Mouse (Mus musculus): Measurements from ENCODE around the gene Macf1.

DNA sequence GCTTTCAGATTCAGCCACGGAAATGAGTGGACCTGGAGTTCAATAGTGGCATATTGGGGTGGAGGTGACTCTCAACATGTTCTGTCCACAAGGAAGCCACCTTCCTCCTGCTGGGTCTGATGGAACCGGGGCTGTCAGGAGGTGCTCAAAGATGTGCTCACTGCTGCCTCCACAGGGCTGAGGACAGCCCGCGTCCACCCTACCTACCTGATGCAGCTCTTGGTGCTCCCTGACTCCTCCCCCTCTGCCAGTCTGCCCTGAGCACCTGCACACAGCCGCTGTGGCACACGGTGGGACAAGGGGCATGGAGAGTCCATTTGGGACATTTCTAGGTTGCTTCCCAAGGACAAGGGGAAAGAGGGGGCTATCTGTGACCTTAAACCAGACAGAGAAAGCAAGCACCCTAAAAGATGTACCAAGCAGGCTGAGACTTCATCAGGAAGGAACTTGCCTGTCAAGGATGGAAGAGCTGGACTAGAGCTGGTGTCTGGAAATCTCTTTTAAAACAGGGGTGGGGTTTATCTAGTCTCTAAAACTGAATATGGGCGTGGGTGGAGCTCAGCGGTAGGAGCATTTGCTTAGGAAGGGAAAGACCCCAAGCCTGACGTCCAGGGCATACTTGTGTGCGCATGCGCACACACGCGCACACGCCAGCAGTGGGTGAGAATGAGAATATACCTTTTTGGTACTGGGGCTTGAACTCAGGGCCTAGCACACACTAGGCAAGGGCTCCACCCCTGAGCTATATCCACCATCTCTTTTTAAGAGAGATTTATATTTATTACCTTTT, 348.2 kb downstream of the Macf1 start:
- TF ChIP-seq GATA1 (IDR thresholded peaks at IDR 0.05; ENCODE audit: borderline replicate concordance, low read length), result no peak
- no peak for TF ChIP-seq FLI1 (IDR thresholded peaks at IDR 0.05; ENCODE audit: low read length)

All from megakaryocyte, embryonic 14.5 days (primary cell).